Mouse (Mus musculus) lung, postnatal 0 days (tissue): ENCODE results near the gene Cadm2. TPM values are rescaled to one million over a fixed set of nuclear protein-coding genes. Genes with fewer than 3 reads are reported as not detected.

ENCODE experiments used
- ATAC-seq: fragments of 200-750 bp; cut with Nextera tagmentation; 2 replicates; pipeline ENCODE4 v1.8.0; 2017; ENCODE audit warnings: moderate library complexity
- DNase-seq: peaks from one replicate; pipeline ENCODE4 v3.0.0-alpha.2; 2016; ENCODE audit warnings: low spot score
- H3K27ac ChIP-seq: fragments of 300-500 bp; sonication (generic); 2 replicates; pipeline ENCODE4 v1.5.1; 2014; ENCODE audit warnings: antibody characterized with exemption, mild to moderate bottlenecking, low read length, mixed read lengths
- H3K27me3 ChIP-seq: fragments of 300-500 bp; sonication (generic); replicated peaks from 2 replicates; pipeline ENCODE4 v1.6.1; 2014; ENCODE audit warnings: low read length, mixed read lengths; ENCODE audit not compliant: insufficient read depth
- H3K36me3 ChIP-seq: fragments of 300-500 bp; sonication (generic); 2 replicates; pipeline ENCODE4 v1.6.1; 2014; ENCODE audit warnings: low read length, mixed read lengths; ENCODE audit not compliant: insufficient read depth
- H3K4me1 ChIP-seq: fragments of 300-500 bp; sonication (generic); 2 replicates; pipeline ENCODE4 v1.6.1; 2014; ENCODE audit warnings: antibody characterized with exemption, low read depth, low read length, mixed read lengths; ENCODE audit not compliant: insufficient read depth
- H3K4me2 ChIP-seq: fragments of 300-500 bp; sonication (generic); replicated peaks from 2 replicates; pipeline ENCODE4 v1.6.1; 2014; ENCODE audit warnings: low read depth, mild to moderate bottlenecking, low read length, moderate library complexity, mixed read lengths
- H3K4me3 ChIP-seq: fragments of 300-500 bp; sonication (generic); 2 replicates; pipeline ENCODE4 v1.5.1; 2014; ENCODE audit warnings: low read depth, low read length
- H3K9ac ChIP-seq: fragments of 300-500 bp; sonication (generic); replicated peaks from 2 replicates; pipeline ENCODE4 v1.6.1; 2014; ENCODE audit warnings: low read depth, mild to moderate bottlenecking
- H3K9me3 ChIP-seq: fragments of 300-500 bp; sonication (generic); 2 replicates; pipeline ENCODE4 v1.6.1; 2016; ENCODE audit warnings: low read length, mixed read lengths
- CTCF ChIP-seq: IDR thresholded peaks from 2 replicates; pipeline ENCODE4 v1.5.1; 2016; ENCODE audit warnings: antibody characterized with exemption, mild to moderate bottlenecking
- EP300 ChIP-seq: IDR thresholded peaks from 2 replicates; pipeline ENCODE4 v1.6.1; 2016; ENCODE audit warnings: antibody characterized with exemption, mild to moderate bottlenecking, control low read depth
- WGBS: fragments of 180-500 bp; shearing (Covaris S2); extraction: QIAGEN DNeasy Blood & Tissue Kit; methylation state at CpG from one replicate; pipeline ENCODE4 v1.1.7; 2014; 5-methylcytosine and 5-hydroxymethylcytosine counted together
- polyA plus RNA-seq: library from polyadenylated mRNA; unstranded; fragments of >200 nt; fragmentation: Nextera tagmentation; extraction: Ambion mirVana; gene quantifications from 2 replicates; pipeline ENCODE4 v1.2.1, GENCODE M21; 2015

Cadm2 gene
- polyA plus RNA-seq, 1 experiment from 2014 or later: 0.24 TPM

DNA sequence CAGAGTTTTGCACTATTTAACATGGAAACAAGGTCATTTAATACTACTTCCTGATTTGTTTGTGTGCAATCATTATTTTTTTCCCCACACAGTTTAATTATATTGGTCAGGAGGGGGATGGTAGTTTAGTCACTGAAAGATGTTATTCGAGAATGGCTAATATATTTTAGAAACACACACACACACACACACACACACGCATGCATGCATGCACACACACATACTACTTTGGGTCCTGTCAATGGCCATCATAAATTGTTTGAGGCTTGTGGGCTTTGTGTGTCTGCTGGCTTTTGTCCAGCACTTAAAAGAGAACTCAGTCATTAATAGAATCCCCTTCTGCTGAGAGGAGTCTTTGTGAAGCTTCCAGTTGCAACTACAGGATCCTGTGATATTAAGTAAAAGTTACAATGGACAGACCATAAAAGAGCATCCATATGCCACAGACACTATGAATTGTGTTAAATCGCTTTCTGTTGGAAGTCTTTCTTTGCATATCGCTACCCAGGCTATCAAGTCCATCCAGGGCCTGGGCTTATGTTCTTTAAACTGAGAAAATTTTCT is 427.8 kb downstream of the Cadm2 start:
- no peak overlapping the region for H3K4me3 ChIP-seq
- TF ChIP-seq CTCF (no peak), EP300 (no peak)
- ATAC-seq: no peak
- no peak overlapping the region for H3K4me2 ChIP-seq
- H3K9me3 ChIP-seq: no peaks in the 10 kb centered on the region
- H3K36me3 ChIP-seq: no peaks in the 10 kb centered on the region
- H3K9ac ChIP-seq: no peak overlapping the region
- 78% methylated on average over 4 of the region's 4 CpGs for WGBS
- DNase-seq: no peak
- H3K4me1 ChIP-seq: no peaks in the 10 kb centered on the region
- no peaks in the 10 kb centered on the region for H3K27me3 ChIP-seq
- no peak overlapping the region for H3K27ac ChIP-seq

DNA sequence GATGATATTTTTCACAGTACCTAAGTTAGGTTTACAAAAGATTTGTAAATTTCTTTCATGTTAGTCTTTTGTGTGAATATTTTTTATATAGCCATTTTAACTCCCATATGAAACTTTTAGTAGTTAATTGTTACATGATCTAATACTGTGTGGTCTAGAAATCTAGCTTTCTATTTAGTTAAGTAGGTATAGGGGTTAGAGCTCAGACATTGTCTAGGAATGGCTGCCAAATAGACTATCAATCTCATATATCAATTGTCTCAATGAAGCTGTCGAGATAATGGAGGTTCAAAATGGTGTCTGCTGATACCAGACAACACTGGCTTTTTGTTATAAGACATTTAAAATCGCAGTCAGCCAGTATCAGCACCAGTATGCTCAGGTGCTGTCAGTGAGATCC is 428.3 kb downstream of the Cadm2 start:
- no peak for ATAC-seq
- H3K4me3 ChIP-seq: no peak overlapping the region
- H3K36me3 ChIP-seq: no peaks in the 10 kb centered on the region
- H3K4me2 ChIP-seq: no peak overlapping the region
- TF ChIP-seq CTCF: no peak
- TF ChIP-seq EP300: no peak
- H3K9ac ChIP-seq: no peak overlapping the region
- H3K27me3 ChIP-seq: no peaks in the 10 kb centered on the region
- no peak for DNase-seq
- H3K9me3 ChIP-seq: no peaks in the 10 kb centered on the region
- no peaks in the 10 kb centered on the region for H3K4me1 ChIP-seq
- no peak overlapping the region for H3K27ac ChIP-seq
- WGBS: 50% methylated on average over 2 of the region's 2 CpGs

DNA sequence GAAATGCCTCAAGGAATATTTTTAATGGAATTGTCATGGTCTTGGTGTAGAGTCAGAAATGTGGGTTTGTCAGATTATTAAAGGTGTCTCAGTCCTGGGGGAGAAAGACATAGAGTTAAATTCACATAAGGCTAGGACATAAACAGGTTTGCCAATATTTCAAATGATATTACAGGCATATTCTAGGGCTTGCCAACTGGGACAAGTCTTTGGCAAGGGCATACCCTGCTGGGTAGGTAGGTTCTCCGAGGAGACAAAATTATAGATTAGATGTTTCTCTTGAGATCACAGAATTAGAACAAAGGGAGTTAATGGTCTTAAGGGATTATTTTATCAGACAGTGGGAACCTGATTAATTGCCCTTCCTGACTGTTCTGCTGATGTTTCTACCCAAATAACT is 434.4 kb downstream of the Cadm2 start:
- TF ChIP-seq CTCF (no peak), EP300 (no peak)
- Histone ChIP-seq H3K9me3 (no peaks in the 10 kb centered on the region), H3K4me2 (no peak overlapping the region), H3K27me3 (no peaks in the 10 kb centered on the region), H3K36me3 (no peaks in the 10 kb centered on the region), H3K4me3 (no peak overlapping the region), H3K27ac (no peak overlapping the region), H3K9ac (no peak overlapping the region), H3K4me1 (no peaks in the 10 kb centered on the region)
- DNase-seq: no peak
- WGBS: 80% methylated on average over 1 of the region's 1 CpGs
- ATAC-seq: no peak

DNA sequence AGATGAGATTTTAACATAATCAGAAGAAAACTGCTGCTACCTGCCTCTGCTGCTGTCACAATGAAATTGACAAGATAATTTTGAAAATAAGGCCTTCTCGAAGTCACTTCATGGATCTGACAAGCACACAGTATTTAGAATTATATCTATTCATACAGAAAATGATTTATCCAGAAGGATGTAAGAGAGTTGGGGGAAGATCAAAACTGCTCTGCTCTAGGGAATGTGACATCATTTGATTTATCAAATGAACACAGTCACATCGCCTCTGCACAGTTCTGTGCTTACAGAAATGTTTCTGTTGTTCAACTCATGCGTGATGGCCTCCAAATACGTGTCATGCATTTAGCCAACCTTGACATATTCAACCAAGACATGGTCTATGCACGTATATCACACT is 437.8 kb downstream of the Cadm2 start:
- 73% methylated on average over 5 of the region's 5 CpGs for WGBS
- H3K27ac ChIP-seq: no peak overlapping the region
- TF ChIP-seq CTCF (no peak), EP300 (no peak)

DNA sequence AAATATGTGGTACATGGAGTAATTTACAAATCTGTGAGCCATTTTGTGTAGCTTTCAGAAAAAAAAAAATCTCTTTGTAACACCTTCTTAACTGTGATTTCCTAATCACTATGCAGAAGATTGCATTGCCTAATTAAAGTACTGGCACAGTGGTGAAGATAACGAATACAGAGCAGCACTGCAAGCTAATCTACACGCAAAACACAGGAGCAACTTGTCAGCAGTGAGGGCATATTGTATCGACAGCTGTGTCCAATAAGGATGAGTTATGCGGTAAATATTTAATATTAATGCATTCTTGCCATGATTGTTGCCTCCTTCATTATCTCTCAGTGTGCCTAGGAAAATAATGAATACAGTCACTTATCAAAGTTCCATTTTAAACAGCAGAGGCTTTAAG is 445.3 kb downstream of the Cadm2 start:
- DNase-seq (no peak), ATAC-seq (no peak)
- no peak overlapping the region for H3K4me3 ChIP-seq
- WGBS: 73% methylated on average over 4 of the region's 4 CpGs
- H3K9ac ChIP-seq: no peak overlapping the region
- no peaks in the 10 kb centered on the region for H3K36me3 ChIP-seq
- no peaks in the 10 kb centered on the region for H3K9me3 ChIP-seq
- no peak overlapping the region for H3K27ac ChIP-seq
- H3K4me1 ChIP-seq: no peaks in the 10 kb centered on the region
- no peak overlapping the region for H3K4me2 ChIP-seq
- TF ChIP-seq CTCF (no peak), EP300 (no peak)
- H3K27me3 ChIP-seq: no peaks in the 10 kb centered on the region

More for the DNA sequence above, 437.8 kb downstream of the Cadm2 start:
- Histone ChIP-seq H3K9me3 (no peaks in the 10 kb centered on the region), H3K9ac (no peak overlapping the region), H3K4me3 (no peak overlapping the region), H3K36me3 (no peaks in the 10 kb centered on the region), H3K27me3 (no peaks in the 10 kb centered on the region), H3K4me1 (no peaks in the 10 kb centered on the region), H3K4me2 (no peak overlapping the region)
- DNase-seq: no peak
- ATAC-seq: no peak

DNA sequence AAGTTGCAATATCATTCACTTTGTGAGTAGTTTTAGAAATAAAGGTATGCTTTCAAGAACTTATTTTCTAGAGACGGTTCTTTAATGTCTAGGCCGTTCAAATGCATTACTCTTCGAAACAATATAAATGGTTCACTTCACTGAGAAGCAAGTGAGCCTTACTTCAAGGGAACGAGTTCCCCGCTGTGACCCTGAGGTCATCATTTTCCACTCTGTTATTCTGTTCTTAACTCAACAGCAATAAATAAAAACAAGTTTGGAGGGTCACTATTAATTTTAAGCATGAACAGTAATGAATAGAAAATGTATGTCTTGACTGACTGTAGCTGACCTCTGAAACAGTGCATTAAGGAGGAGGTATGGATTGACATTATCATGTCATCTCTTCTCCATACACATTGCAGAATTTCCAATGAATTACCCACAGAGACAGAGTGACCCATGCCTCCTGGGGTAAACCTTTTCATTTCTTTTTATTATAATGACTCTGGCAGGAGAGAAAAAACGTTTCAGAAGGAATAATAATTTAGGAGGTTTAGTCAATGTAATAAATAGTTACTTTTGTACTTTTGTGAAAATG is 458.4 kb downstream of the Cadm2 start:
- 61% methylated on average over 6 of the region's 6 CpGs for WGBS

DNA sequence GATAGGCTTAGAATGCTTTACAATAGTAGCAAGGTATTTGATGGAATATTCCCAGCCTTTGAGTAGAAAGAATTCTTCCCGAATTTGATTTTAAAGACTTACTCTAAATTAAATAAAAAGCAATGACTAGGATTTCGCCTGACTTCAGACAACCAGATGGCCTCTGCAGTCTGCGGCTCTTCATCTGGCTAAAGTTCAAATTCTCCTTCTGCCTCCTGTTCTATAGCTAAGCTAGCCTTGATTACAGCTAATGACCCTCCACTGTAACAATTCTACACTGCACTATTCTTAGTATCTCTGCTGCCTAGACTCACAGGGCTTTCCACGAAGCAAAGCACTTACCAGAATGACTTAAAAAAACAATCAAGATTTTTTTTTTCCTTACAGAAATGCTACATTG is 495.9 kb downstream of the Cadm2 start:
- Histone ChIP-seq H3K27ac (no peak overlapping the region), H3K4me2 (no peak overlapping the region), H3K9ac (no peak overlapping the region), H3K27me3 (no peaks in the 10 kb centered on the region), H3K36me3 (no peaks in the 10 kb centered on the region), H3K9me3 (no peaks in the 10 kb centered on the region), H3K4me1 (no peaks in the 10 kb centered on the region), H3K4me3 (no peak overlapping the region)
- ATAC-seq (no peak), DNase-seq (no peak)
- no peak for TF ChIP-seq CTCF
- TF ChIP-seq EP300: no peak
- 62% methylated on average over 4 of the region's 4 CpGs for WGBS

More for the DNA sequence above, 458.4 kb downstream of the Cadm2 start:
- Histone ChIP-seq H3K9ac (no peak overlapping the region), H3K4me1 (no peaks in the 10 kb centered on the region), H3K27ac (no peak overlapping the region), H3K9me3 (no peaks in the 10 kb centered on the region), H3K36me3 (no peaks in the 10 kb centered on the region), H3K4me2 (no peak overlapping the region), H3K27me3 (no peaks in the 10 kb centered on the region), H3K4me3 (no peak overlapping the region)
- DNase-seq: no peak
- ATAC-seq: no peak
- TF ChIP-seq EP300 (no peak), CTCF (no peak)
